Mouse (Mus musculus): Measurements from ENCODE around the gene Vmn1r57. TPM values are rescaled to one million over a fixed set of nuclear protein-coding genes. Genes with fewer than 3 reads are reported as not detected.
"Not testable (repeated sequence)": the region's sequence is repeated elsewhere in the genome, so short reads cannot be mapped to it uniquely, and the experiment has no call there.

The Vmn1r57 gene
- not detected in 2 replicates for polyA plus RNA-seq (2012; rRNA removed)

GRCm38 (mm10) chr7:5218193-5218592 lies at the start of gene Vmn1r57:
Vmn1r57 (plus strand) TSS chr7:5218493.
- H3K27me3 ChIP-seq (ENCODE audit: control insufficient read depth, insufficient read depth, low read length); H3K4me1 ChIP-seq (ENCODE audit: control insufficient read depth, insufficient read depth, low read length); H3K4me3 ChIP-seq (ENCODE audit: control insufficient read depth, low read depth, low read length); H3K27ac ChIP-seq (ENCODE audit: control insufficient read depth, insufficient read depth, low read depth, low read length); H3K36me3 ChIP-seq (ENCODE audit: control insufficient read depth, insufficient read depth, low read length): not testable (repeated sequence)

- not testable (repeated sequence) for H3K36me3 ChIP-seq (ENCODE audit: control insufficient read depth, insufficient read depth, low read length); H3K4me1 ChIP-seq (ENCODE audit: control insufficient read depth, insufficient read depth, low read length); H3K4me3 ChIP-seq (ENCODE audit: control insufficient read depth, low read depth, low read length); H3K27ac ChIP-seq (ENCODE audit: control insufficient read depth, insufficient read depth, low read depth, low read length); H3K27me3 ChIP-seq (ENCODE audit: control insufficient read depth, insufficient read depth, low read length)
Measured at GRCm38 (mm10) chr7:5196647-5197046, 21.6 kb upstream of the Vmn1r57 start, which contains the start of gene Vmn1r56. Vmn1r56 (minus strand) TSS chr7:5196747.

GRCm38 (mm10) chr7:5263051-5263450 lies 44.8 kb downstream of the Vmn1r57 start:
- TF ChIP-seq CTCF (IDR thresholded peaks at IDR 0.05; ENCODE audit: control insufficient read depth, insufficient read depth, insufficient replicate concordance, low read depth, low read length) (no peak), POLR2A (IDR thresholded peaks at IDR 0.05; ENCODE audit: control insufficient read depth, low read depth, low read length) (no peak)
- H3K36me3 ChIP-seq (ENCODE audit: control insufficient read depth, insufficient read depth, low read length), result no peaks in the 10 kb centered on the region
- no peak overlapping the region for H3K4me3 ChIP-seq (ENCODE audit: control insufficient read depth, low read depth, low read length)
- H3K27ac ChIP-seq (ENCODE audit: control insufficient read depth, insufficient read depth, low read depth, low read length), result no peak overlapping the region
- H3K4me1 ChIP-seq (ENCODE audit: control insufficient read depth, insufficient read depth, low read length), result no peaks in the 10 kb centered on the region
- no peaks in the 10 kb centered on the region for H3K27me3 ChIP-seq (ENCODE audit: control insufficient read depth, insufficient read depth, low read length)

Other genes with a start within 250 kb of the Vmn1r57 start
- gene Sbk3, start 247.3 kb upstream of the Vmn1r57 start, polyA plus RNA-seq (2012; rRNA removed), result 0.23 and 0.27 TPM in 2 replicates
- gene Zfp579, start 222.3 kb upstream of the Vmn1r57 start, polyA plus RNA-seq (2012; rRNA removed), result 7.6 and 9.1 TPM in 2 replicates
- gene Zfp524, start 204.1 kb upstream of the Vmn1r57 start, polyA plus RNA-seq (2012; rRNA removed), result 11.2 and 12.5 TPM in 2 replicates
- gene Fiz1, start 203.8 kb upstream of the Vmn1r57 start, polyA plus RNA-seq (2012; rRNA removed), result 36.1 and 37.2 TPM in 2 replicates
- gene Gm44973, start 203.0 kb upstream of the Vmn1r57 start, polyA plus RNA-seq (2012; rRNA removed), result not detected in 2 replicates
- gene Zfp865, start 198.1 kb upstream of the Vmn1r57 start, polyA plus RNA-seq (2012; rRNA removed), result 18.3 and 18.7 TPM in 2 replicates
- 7.9 and 9.2 TPM in 2 replicates for gene Ccdc106, start 197.9 kb upstream of the Vmn1r57 start, polyA plus RNA-seq (2012; rRNA removed)
- gene 4632433K11Rik, start 184.4 kb upstream of the Vmn1r57 start, polyA plus RNA-seq (2012; rRNA removed), result not detected in 2 replicates
- 4.3 and 5.2 TPM in 2 replicates for gene Zfp784, start 180.0 kb upstream of the Vmn1r57 start, polyA plus RNA-seq (2012; rRNA removed)
- 9.4 and 11.1 TPM in 2 replicates for gene Zfp580, start 167.0 kb upstream of the Vmn1r57 start, polyA plus RNA-seq (2012; rRNA removed)
- gene U2af2, start 156.3 kb upstream of the Vmn1r57 start, polyA plus RNA-seq (2012; rRNA removed), result 85.7 and 88.5 TPM in 2 replicates
- 91.7 and 103 TPM in 2 replicates for gene Epn1, start 138.3 kb upstream of the Vmn1r57 start, polyA plus RNA-seq (2012; rRNA removed)
- 0.07 TPM in 1 of 2 replicates, not detected in the other for gene Rfpl4, start 101.5 kb upstream of the Vmn1r57 start, polyA plus RNA-seq (2012; rRNA removed)
- gene Rasl2-9, start 92.5 kb upstream of the Vmn1r57 start, polyA plus RNA-seq (2012; rRNA removed), result 142 and 148 TPM in 2 replicates
- not detected in 2 replicates for gene Vmn1r55, start 68.8 kb upstream of the Vmn1r57 start, polyA plus RNA-seq (2012; rRNA removed)
- not detected in 2 replicates for gene Vmn1r56, start 21.7 kb upstream of the Vmn1r57 start, polyA plus RNA-seq (2012; rRNA removed)
- not detected in 2 replicates for gene Gm5065, start 132.0 kb downstream of the Vmn1r57 start, polyA plus RNA-seq (2012; rRNA removed)
- not detected in 2 replicates for gene Nlrp2, start 132.5 kb downstream of the Vmn1r57 start, polyA plus RNA-seq (2012; rRNA removed)
- gene Vmn1r58, start 194.9 kb downstream of the Vmn1r57 start, polyA plus RNA-seq (2012; rRNA removed), result not detected in 2 replicates
- gene Vmn1r59, start 238.3 kb downstream of the Vmn1r57 start, polyA plus RNA-seq (2012; rRNA removed), result not detected in 2 replicates

Data from testis, adult 2 months (tissue).